Mouse (Mus musculus) spleen, adult 12 weeks (tissue): ENCODE measurements around the gene Dlg5.

Experiments used
- DNase-seq: peaks from one replicate; pipeline ENCODE4 v3.0.0; 2022; ENCODE audit warnings: low spot score

Dlg5 gene

DNA sequence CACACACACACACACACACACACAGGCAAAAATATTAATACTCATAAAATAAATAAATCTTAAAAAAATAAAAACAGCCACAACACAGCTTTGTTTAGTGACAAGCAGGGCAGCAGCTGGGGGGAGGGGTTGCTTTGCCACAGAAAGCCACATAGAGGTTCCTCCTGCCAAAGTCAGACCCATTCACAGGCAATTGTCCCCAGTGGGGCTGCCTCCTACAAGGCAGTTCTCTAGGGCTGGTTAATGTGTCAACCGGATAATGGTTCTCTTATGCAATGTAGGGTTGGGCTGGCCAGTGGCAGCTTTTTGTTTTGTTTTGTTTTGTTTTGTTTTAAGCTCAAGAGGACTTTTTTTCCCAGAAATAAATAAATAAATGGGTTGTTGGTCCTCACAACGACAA, 11.3 kb downstream of the Dlg5 start:
- DNase-seq = no peak

DNA sequence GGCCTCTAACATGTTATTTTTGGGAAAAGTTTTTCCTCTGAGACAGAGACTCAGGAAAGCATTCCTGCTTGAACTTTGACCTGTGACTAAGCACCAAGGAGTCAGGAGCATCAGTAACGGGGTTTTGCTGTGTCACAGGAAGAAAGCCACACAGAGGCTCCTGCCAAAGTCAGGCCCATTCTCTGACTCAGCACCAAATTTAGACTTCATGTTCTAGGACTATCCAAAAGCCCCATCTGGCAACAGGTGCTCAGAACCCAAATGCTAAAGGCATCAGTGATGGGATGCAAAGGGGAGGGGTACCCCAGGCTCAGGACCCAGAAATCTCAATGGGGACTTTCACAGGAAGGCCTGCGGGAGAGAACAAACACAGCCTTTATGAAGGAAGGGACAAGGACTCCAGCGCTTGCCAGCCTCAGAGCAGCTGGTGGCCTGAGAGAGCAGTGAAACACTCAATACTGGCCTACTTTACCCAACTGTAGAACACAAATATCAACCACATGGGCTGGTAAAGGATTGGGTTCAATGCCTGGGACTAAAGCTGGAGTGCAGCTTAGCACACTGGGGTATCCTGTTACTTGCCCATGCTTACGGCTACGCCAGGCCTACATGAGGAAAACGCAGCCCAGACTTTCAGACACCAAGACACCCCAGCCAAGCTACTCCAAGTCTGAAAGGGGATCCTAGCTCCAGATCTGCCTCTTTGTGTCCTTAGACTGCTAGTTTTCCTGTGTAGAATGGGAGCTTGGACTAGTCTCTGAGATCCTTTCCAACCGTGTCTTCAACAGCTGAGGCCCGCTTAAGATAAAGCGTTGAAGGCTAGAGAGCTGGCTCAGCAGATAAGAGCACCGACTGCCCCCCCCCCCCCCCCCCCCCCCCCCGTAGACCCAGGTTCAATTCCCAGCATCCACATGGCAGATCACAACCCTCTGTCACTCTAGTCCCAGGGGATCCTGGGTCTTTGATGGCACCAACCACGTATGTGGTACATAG, 12.8 kb downstream of the Dlg5 start:
- no peak for DNase-seq

DNA sequence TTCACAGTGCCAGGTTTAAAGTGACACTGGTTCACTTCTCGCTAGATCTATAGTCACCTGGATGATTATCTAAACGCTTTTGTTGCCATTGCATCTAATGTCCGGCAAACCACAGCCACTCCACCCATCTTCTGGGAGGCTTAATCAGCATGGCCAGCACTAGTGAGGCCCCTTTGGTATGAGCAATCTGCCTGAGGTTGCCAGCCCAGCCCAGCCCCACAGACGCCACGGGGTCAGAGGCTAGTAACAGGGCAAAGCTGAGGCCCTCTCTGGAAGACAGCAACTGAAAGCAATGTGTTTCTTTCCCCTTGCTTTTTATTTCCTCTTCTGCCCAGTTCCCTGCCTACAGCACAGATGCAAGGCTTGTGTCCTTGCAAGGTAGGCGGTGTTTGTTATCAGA, 17.2 kb downstream of the Dlg5 start:
- no peak for DNase-seq

DNA sequence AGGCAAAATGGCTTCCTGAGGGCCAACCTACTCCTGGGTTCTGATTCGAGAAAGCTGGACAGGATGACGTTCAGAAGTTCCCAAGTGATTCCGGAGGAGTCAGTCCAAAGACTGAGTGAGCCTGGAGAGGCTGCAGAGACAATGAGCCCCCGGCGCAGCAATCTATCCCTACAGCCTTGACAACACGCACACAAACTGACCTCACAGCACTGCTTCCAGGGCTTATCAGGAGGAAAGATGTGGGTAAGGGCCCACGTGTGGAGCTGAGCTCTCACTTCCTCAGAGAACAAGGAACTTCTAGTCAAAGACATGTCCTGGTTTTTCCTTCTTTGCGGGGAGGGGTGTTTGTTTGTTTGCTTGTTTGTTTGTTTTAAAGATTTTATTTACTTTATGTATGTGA, 18.7 kb downstream of the Dlg5 start:
- no peak for DNase-seq

DNA sequence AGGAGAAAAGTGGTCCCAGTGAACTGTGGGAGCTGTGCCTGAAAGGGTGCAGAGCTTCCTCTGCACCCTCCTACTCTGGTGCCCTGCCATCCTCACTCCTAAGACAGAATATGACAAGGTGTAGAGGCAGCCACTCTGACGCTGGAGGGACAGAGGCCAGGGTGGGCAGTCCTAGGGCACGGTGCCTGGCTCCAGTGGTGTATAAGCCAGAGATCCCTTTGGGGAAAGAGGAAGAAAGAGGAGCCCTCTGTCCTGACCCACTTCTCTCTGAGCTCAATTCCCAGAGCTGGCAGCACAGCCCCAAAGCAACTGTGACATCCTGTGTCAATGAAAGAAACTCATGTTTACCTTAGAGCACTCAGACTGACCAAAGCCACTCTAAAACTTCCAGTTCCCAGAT, 19.4 kb downstream of the Dlg5 start:
- no peak for DNase-seq

DNA sequence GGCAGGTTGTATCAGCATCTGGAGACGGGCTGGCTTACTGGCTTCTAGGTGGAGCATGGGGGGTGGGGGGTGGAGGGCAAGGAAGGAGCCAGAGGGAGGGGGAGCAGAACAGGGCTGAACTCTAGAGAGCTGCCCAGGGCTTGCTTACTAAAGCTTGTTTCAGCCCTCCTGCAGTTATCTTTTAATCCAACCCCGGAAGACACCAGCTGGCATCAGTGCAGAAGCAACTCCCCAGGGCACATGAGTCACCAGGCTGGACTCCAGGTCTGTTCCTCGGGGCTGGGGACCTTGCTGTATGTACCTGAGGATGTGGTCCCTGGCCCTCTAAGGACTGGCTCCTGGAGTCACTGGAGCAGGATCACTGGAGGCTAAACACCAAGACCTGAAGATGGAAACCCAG, 23.0 kb downstream of the Dlg5 start:
- DNase-seq = no peak

DNA sequence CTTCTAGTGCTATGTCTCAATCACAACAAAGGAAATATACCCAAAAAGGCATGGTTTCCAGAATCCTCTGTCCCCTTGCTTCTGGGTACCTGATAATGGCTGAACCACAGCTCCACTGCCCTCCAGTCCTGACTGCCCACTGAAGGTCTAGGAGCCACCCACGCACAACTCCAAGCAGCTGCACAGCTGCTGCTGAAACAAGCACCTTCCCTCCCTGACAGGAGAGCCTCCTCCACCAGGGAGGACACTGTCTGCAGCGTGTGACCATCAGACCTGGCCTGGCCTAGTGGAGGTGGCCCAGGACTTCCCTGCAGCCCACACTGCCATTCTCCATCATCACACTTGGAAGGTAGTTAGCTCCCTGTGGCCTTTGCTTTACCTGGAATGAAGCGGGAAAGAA, 23.4 kb downstream of the Dlg5 start:
- no peak for DNase-seq

DNA sequence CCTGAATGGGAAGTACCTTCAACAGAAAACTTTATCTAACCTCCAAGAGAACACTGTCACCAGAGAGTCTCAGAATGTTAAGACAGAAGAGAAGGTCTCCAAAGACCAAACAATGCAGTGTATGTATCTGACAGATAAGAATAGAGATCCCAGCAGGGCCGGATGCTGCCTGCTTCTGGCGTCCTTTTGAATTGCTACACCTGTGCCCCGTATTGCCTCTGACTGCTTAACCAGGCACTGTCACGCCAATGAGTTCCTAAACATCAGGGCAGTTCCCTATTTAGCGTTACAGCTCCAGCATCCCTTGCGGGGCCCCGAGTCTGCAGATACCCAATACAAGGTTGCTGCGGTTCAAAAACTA, 28.4 kb downstream of the Dlg5 start:
- no peak for DNase-seq

DNA sequence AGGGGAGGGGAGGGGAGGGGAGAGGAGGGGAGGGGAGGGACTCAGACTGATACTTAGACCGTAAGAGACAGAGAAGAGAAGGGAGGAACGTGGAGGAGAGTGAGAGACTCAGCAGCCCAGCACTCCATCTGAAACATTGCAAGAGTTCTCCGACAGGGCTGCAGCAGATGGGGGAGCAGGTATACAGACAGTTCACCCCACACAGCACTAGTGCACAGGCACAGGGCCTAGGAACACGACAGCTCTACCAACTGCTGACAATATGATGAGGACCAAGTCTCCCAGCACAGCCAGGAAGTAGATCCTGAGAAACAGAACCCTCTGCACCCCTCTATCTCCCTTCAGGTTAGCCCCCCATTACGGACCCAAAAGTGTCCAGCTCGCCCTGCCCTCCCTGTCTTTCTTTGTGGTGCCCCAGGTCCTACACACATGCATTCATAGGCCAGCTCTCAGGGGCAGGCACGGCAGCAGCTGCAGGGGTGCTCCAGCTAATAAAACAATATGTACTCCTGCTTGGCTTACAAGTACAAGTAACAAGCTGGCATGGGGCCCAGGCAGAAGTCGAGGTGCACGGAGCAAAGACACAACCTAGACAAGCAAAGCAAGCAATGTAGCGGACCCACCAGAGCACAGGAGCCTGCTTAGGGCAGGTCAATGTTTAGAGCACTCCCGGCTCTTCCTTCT, 28.9 kb downstream of the Dlg5 start:
- no peak for DNase-seq

DNA sequence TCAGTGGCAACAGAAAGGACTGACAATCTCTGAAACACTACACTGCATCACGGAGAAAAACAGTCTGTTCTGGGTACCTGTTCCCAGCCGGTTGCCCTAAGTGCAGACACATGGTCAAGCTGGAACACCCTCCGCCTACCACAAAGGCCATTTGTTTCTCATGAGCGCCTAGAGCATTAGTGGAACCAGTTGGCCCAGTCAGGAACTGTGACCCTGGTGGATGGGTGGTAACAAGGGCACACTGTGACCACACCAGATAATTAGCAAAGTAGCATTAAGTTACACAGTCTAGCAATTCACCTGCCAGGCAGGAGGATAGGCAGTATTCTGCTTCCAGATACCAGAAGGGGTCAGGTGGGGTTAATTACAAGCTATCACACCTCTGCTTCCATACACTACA, 29.7 kb downstream of the Dlg5 start:
- DNase-seq = no peak

DNA sequence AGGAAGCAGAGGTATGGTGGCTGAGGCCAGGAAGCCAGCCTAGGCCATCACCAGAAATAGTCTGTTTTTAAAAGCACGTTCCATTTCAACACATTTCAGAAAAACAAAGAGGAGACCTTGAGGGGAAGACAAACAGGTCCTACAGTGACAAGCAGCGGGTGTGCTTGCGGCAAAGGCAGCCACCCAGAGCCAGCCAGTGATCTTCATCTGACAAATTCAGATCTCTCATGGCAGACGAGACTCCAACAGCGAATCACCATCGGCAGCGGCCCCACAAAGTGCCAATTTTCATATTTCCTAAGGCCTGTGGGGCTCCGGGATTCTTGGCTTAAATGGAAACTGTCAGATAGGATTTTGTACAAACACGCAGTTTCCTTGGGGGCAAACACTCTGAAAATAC, 31.3 kb downstream of the Dlg5 start:
- DNase-seq = no peak

DNA sequence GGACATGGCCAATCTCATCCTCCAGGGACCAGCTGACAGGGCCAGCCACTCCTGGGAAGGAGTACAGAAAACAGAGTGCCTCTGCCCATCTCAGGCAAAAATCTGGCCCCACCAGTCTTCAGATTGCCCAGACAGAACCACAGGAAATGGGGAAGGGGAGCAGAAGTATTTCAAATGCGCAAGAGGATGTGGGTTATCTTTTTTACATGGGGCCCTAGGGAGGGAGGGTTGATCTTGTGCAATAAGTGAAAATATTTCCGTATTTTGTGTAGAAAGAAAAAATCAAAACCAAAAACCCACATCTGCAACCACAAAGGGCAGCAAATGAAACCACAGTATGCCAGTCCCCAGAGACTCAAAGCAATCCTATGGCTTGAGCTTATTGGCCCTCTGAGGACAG, 32.4 kb downstream of the Dlg5 start:
- DNase-seq = no peak

DNA sequence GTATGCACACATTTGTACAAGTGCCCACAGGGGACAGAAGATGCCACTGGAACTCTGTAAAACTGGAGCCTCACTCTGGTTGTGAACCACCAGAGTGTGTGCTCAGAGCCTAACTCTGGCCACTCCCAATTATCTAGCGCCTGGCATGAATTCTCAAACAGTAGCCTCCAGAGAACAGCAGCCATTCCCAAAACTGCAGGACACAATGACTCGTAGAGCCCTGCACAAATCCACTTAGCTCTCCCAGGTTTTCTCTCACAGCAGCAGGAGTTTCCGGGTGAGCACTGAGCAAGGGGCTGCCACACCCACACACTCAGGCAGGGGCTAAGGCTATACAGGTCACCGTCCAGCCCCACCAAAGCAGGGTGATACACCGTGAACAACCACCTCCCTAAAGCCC, 32.9 kb downstream of the Dlg5 start:
- no peak for DNase-seq

DNA sequence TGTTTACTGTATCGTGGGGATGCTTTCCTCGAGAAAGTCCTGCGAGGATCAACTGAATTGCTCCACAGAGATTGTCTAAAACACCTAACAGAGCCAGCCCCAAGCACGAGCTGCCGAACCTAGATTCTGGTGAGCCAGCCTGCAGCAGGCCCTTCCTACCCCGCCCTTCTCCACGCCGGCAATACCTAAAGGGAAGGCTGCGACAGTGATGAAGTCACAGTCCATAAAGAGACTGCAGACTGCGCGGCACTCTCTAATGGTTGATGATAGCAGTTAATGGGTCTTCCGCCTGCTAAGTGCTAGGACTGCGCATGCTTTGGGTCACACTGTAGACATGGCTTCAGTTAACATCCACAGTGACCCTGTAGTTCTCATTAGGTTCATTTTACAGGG, 38.4 kb downstream of the Dlg5 start:
- DNase-seq = no peak

DNA sequence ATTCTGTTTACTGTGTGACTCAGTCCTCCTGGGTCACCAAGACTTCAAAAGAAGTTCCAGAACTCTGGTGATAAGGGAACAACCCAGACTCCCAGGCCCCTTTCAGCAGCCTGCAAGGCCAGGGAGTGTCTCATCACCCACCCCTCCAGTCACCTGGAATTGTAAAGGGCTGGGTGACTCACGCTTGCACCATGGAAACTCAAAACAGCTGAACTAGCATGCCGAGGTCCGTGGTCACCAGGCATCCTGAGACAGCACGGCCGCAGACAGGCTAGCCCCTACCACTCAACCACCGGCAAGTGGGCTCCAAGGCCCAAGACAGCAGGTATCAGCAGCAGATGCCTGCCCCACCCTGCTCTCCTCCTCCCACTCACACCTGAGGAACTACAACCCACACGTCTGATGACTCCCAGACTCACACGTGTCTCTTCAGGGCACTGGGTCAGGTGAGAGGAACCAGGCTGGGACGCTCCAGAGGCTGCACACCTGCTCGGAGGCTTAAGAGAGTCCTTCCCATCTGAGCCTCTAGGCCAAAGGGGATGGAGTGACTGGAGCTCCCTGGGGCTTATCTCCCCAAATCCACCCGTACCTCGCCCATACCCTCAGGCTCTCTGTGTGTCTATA, 38.9 kb downstream of the Dlg5 start:
- DNase-seq = no peak

DNA sequence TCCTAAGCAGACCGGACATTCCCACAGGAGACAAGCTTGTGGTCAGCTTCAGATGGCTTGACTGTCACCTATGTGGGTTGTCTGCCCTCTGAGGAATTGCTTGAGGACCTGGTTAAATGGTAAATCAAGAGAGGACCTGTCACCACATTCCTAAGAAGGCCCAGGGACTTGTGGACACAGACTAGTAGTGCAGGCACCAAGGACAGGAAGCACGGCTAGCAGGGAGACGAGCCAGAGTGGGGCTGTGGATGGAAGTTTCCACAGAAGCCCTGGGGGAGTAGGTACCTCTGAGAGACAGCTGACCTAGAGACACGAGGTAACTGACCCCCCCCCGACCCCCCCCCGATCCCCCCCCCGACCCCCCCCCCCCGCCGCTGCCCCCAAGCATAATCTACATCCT, 39.4 kb downstream of the Dlg5 start:
- no peak for DNase-seq

DNA sequence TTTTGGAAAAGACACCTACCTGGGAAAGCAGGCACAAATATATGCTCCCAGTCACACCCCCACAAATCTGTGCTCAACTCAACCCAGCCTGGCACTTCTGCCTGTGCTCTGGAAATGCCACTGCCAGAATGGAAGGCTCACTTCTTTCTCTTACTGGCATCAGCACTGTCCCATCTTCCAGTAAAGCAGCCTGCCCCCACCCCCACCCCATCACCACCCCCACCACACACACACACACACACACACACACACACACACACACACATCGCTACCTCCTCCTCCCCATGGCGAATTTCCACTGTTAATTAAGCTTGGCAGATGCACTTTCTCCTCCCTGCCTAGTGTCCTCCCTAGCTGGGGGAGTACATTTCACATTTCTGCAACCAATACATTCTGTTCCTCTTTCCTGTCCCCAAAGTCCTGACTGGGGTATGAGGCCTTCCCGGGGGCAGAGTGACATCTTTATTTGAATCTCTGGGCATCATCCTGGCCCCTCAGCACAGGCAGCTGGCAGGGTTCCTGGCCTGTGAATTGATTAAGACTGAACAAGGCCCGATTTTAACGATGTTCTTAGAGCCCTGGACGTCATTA, 40.3 kb downstream of the Dlg5 start:
- no peak for DNase-seq

DNA sequence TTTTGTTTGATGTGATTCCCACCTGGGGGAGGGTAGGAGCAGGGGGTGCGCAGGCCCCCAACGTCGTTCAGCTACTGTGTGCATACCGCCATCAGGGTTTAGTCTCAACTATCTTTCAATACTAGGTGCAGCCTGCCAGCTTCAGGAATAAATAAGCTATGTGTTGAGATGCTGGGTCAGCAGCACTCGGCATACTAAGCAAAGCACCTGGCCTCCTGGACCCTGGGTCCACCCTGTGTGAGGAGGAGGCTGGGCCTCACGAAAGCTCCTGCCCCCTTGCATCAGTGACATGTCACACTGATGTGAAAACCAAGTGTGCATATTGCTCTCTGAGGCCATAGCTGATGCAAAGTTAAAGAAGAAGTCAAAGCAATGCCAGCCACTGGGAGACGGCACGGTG, 42.5 kb downstream of the Dlg5 start:
- DNase-seq = no peak

DNA sequence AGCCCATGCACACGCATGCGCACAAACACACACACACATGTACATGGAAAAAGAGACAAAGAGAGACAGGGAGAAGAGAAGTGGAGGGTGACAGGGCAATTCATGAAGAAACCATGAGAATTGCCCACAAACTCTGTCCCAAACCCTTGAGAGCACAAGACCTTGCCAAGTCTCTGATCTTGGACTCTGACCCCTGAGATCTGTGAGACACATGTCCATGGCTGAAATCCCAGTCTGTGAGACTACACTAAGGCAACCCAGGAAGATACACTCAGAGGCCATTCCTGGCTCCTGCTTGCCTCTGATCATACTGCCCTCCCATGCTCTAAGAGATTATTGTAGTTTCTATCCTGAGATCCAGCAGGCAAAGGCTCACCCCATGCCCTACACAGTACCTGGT, 44.9 kb downstream of the Dlg5 start:
- DNase-seq = no peak

DNA sequence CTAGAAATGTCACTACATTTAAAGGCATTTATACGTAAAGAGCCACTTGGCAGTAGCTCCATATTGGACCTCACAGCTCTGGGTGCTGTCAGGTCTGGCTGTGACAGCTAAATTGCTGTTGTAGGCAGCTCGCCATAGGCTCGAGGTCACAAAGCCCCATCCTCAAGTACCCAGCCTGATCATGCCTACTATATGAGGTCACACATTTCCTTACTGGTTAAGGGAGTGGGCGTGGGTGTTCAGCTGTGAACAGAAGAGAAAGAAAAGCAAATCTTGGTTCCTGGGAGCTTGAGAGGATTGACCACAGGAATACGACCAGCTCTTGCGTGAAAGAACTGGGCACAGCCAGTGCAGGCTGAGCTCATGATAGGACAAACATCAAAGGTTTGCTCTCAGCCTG, 46.0 kb downstream of the Dlg5 start:
- DNase-seq = no peak

DNA sequence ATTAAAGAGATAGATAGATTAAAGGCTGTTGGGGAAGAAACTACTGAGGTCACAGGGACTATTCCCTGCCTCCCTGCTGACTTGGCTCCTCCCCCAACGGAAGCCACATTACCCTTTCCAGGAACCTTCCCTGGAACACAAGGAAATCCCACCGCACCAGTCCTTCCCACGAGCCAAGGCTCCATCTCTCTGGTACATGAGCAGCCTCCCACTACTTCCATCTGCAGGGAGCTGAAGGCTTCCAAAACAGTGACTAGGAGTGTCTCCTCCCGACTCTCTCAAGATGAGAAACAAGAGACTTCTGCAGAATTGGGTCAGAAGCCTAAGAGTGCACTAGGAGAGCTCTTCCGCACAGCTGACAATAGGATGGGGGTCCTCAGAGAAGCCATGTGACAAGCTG, 47.9 kb downstream of the Dlg5 start:
- no peak for DNase-seq

DNA sequence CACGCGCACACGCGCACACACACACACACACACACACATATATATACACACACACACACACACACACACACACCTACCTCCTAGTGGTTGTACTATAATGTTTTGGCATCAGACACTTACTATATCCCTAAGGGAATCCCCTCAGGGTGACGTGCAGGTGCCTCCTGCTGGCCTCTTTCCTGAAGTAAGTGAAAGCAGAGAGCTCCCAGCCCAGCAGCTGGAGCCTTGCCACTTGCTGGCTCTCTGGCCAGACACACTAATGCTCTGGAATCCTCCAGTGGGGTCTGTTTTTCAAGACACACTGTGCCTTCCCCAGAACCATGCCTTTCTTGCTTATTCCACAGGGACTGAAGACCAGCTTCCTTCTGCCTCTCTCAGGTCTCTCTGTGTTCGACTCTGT, 48.8 kb downstream of the Dlg5 start:
- DNase-seq = no peak

DNA sequence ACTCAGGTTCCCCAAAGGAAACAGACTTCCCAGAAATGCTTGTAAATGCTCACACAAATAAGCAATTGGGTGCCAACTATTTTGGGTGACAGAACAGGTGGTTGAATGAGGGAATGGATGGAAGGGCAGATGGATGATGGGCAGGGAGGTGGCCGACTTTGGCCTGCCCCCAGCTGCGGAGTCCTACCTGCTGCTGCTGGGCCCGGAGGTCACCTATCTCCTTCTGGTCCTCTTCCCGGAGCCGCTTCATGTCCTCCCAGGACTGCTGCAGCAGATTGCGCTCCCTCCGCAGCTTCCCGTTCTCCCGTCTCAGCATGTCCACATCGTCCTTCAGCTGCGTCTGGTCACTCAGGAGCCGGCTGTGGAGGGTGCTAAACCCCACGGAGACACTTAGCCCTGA, 55.6 kb downstream of the Dlg5 start:
- DNase-seq = no peak
